Mouse (Mus musculus) hindbrain, embryonic 12.5 days (tissue): ENCODE measurements at regions not wholly inside any gene's neighbourhood (a gene's known extent, or its start where the extent isn't known, plus 50 kb on each side); places are given as distances from the start of the nearest gene placed in this dataset.

Source experiments
- ATAC-seq: fragments of 200-750 bp; cut with Nextera tagmentation; 2 replicates; pipeline ENCODE4 v1.8.0; 2017; ENCODE audit warnings: moderate TSS enrichment; ENCODE audit not compliant: low FRiP score
- H3K27ac ChIP-seq: fragments of 300-500 bp; sonication (generic); 2 replicates; pipeline ENCODE4 v1.5.1; 2016; ENCODE audit warnings: mild to moderate bottlenecking
- H3K27me3 ChIP-seq: fragments of 300-500 bp; sonication (generic); 2 replicates; pipeline ENCODE4 v1.6.1; 2016; ENCODE audit warnings: mild to moderate bottlenecking
- H3K36me3 ChIP-seq: fragments of 300-500 bp; sonication (generic); 2 replicates; pipeline ENCODE4 v1.6.1; 2016; ENCODE audit warnings: mild to moderate bottlenecking
- H3K4me1 ChIP-seq: fragments of 300-500 bp; sonication (generic); 2 replicates; pipeline ENCODE4 v1.6.1; 2016
- H3K4me2 ChIP-seq: fragments of 300-500 bp; sonication (generic); replicated peaks from 2 replicates; pipeline ENCODE4 v1.6.1; 2016; ENCODE audit warnings: mild to moderate bottlenecking
- H3K4me3 ChIP-seq: fragments of 300-500 bp; sonication (generic); 2 replicates; pipeline ENCODE4 v1.5.1; 2016; ENCODE audit warnings: mild to moderate bottlenecking
- H3K9ac ChIP-seq: fragments of 300-500 bp; sonication (generic); 2 replicates; pipeline ENCODE4 v1.6.1; 2016; ENCODE audit warnings: mild to moderate bottlenecking, moderate library complexity
- H3K9me3 ChIP-seq: fragments of 300-500 bp; sonication (generic); replicated peaks from 2 replicates; pipeline ENCODE4 v1.6.1; 2016; ENCODE audit warnings: mild to moderate bottlenecking
- WGBS: fragments of 180-500 bp; shearing (Covaris S2); methylation state at CpG from one replicate; pipeline ENCODE4 v1.1.7; 2016; 5-methylcytosine and 5-hydroxymethylcytosine counted together

- ATAC-seq = no peak
- Histone ChIP-seq H3K36me3 (no peaks in the 10 kb centered on the region), H3K9ac (no peak overlapping the region), H3K9me3 (no peaks in the 10 kb centered on the region), H3K4me1 (no peaks in the 10 kb centered on the region), H3K4me3 (no peak overlapping the region), H3K4me2 (no peak overlapping the region), H3K27ac (no peak overlapping the region), H3K27me3 (no peaks in the 10 kb centered on the region)
These were observed 206.9 kb downstream of the Fndc1 start for GRCm38 (mm10) chr17:7620166-7620565.

- no peak overlapping the region for H3K4me2 ChIP-seq
- no peaks in the 10 kb centered on the region for H3K4me1 ChIP-seq
- H3K27me3 ChIP-seq = no peaks in the 10 kb centered on the region
- H3K4me3 ChIP-seq = no peak overlapping the region
- 74% methylated on average over 5 of the region's 5 CpGs for WGBS
- H3K9ac ChIP-seq = no peak overlapping the region
- no peak for ATAC-seq
- H3K36me3 ChIP-seq = no peaks in the 10 kb centered on the region
- no peak overlapping the region for H3K27ac ChIP-seq
- no peaks in the 10 kb centered on the region for H3K9me3 ChIP-seq
These were observed 207.5 kb downstream of the Fndc1 start for GRCm38 (mm10) chr17:7619641-7620040.

DNA sequence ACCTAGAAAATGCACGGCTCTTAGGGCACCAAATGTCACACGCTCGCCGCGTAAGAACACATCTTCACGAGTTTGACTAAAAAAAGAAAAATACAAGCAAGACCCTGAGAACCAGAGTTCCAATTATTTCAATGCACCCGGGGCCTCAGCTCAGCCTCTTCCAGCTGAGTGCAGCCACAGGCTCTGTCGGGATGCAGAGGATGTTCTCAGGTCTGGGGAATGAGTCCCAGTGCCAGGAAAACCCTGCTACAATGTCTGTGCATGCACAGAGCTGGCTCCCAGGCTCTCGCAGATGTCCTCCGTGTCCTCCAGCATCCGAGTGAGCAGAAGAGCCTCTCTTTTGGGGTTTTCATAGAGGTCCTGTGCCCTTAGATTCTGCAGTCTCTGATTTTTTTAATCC is 219.1 kb downstream of the Fndc1 start:
- Histone ChIP-seq H3K4me3 (no peak overlapping the region), H3K36me3 (no peaks in the 10 kb centered on the region), H3K27me3 (no peaks in the 10 kb centered on the region), H3K9me3 (no peaks in the 10 kb centered on the region), H3K9ac (no peak overlapping the region), H3K4me1 (no peaks in the 10 kb centered on the region), H3K27ac (no peak overlapping the region), H3K4me2 (no peak overlapping the region)
- 74% methylated on average over 11 of the region's 11 CpGs for WGBS
- ATAC-seq = no peak

- no peak overlapping the region for H3K4me2 ChIP-seq
- no peaks in the 10 kb centered on the region for H3K36me3 ChIP-seq
- H3K27ac ChIP-seq = no peak overlapping the region
- no peaks in the 10 kb centered on the region for H3K27me3 ChIP-seq
- ATAC-seq = no peak
- no peaks in the 10 kb centered on the region for H3K9me3 ChIP-seq
- H3K4me1 ChIP-seq = no peaks in the 10 kb centered on the region
- no peak overlapping the region for H3K4me3 ChIP-seq
- H3K9ac ChIP-seq = no peak overlapping the region
- 77% methylated on average over 4 of the region's 4 CpGs for WGBS
These were observed 219.7 kb downstream of the Fndc1 start for GRCm38 (mm10) chr17:7607431-7607830.

- ATAC-seq = no peak
- WGBS = 59% methylated on average over 5 of the region's 5 CpGs
- H3K4me3 ChIP-seq = no peak overlapping the region
- H3K27me3 ChIP-seq = no peaks in the 10 kb centered on the region
- H3K36me3 ChIP-seq = no peaks in the 10 kb centered on the region
- no peak overlapping the region for H3K4me2 ChIP-seq
- H3K27ac ChIP-seq = no peak overlapping the region
- H3K9ac ChIP-seq = no peak overlapping the region
- no peaks in the 10 kb centered on the region for H3K4me1 ChIP-seq
- no peaks in the 10 kb centered on the region for H3K9me3 ChIP-seq
These were observed 219.7 kb upstream of the Unc93a2 start for GRCm38 (mm10) chr17:7604813-7605504.

DNA sequence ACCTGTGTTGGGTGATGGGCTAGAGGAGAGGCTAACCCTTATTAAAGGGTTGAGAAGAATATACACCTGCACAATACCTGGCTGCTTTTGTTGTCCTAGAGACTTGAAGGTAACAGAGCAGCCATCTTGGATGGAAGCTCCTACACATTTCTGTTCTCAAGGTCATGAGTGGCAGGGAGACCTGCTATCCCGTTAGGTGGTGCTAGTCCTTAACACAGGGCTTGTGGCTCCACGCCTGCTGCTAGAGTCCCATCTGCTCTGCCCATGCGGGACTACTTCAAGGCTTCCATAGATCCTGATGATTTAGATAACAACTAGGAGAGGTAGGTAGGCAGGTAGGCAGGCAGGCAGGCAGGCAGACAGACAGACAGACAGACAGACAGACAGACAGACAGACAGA is 218.8 kb upstream of the Unc93a2 start:
- ATAC-seq = no peak
- H3K9me3 ChIP-seq = no peaks in the 10 kb centered on the region
- 90% methylated on average over 3 of the region's 3 CpGs for WGBS
- H3K9ac ChIP-seq = no peak overlapping the region
- H3K27me3 ChIP-seq = no peaks in the 10 kb centered on the region
- no peak overlapping the region for H3K4me2 ChIP-seq
- H3K27ac ChIP-seq = no peak overlapping the region
- H3K4me1 ChIP-seq = no peaks in the 10 kb centered on the region
- H3K4me3 ChIP-seq = no peak overlapping the region
- H3K36me3 ChIP-seq = no peaks in the 10 kb centered on the region

DNA sequence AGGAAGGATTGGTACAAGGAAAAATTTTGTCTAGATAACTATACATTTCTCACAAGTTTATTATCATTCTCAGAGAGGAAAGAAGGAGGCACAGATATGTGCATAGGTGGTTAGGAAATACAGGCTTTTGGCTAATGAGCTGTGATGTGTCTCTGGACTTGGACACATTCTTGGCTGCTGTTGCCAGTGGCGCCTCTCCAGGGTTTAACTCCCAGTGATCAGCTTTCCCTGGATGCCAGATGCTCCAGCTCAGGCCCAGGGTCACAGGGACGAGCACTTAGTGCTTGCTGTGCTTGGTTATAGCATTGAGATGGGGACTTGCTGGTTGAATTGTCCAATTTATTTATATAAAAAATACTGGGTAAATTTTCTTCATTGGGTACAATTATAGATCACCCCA is 215.3 kb upstream of the Unc93a2 start:
- no peak overlapping the region for H3K4me3 ChIP-seq
- H3K9me3 ChIP-seq = no peaks in the 10 kb centered on the region
- H3K27me3 ChIP-seq = no peaks in the 10 kb centered on the region
- H3K4me2 ChIP-seq = no peak overlapping the region
- no peaks in the 10 kb centered on the region for H3K36me3 ChIP-seq
- 73% methylated on average over 2 of the region's 2 CpGs for WGBS
- H3K27ac ChIP-seq = no peak overlapping the region
- ATAC-seq = no peak
- no peak overlapping the region for H3K9ac ChIP-seq
- H3K4me1 ChIP-seq = no peaks in the 10 kb centered on the region

GRCm38 (mm10) chr17:7597481-7597880 is 212.2 kb upstream of the Unc93a2 start:
- Histone ChIP-seq H3K4me3 (no peak overlapping the region), H3K36me3 (no peaks in the 10 kb centered on the region), H3K9me3 (no peaks in the 10 kb centered on the region), H3K4me2 (no peak overlapping the region), H3K27ac (no peak overlapping the region), H3K4me1 (no peaks in the 10 kb centered on the region), H3K9ac (no peak overlapping the region), H3K27me3 (no peaks in the 10 kb centered on the region)
- ATAC-seq = no peak
- 65% methylated on average over 2 of the region's 2 CpGs for WGBS

GRCm38 (mm10) chr17:7594801-7595200 is 209.5 kb upstream of the Unc93a2 start:
- no peak for ATAC-seq
- Histone ChIP-seq H3K4me1 (no peaks in the 10 kb centered on the region), H3K9ac (no peak overlapping the region), H3K4me3 (no peak overlapping the region), H3K9me3 (no peaks in the 10 kb centered on the region), H3K27me3 (no peaks in the 10 kb centered on the region), H3K27ac (no peak overlapping the region), H3K4me2 (no peak overlapping the region), H3K36me3 (no peaks in the 10 kb centered on the region)
- WGBS = 63% methylated on average over 3 of the region's 3 CpGs

- Histone ChIP-seq H3K4me1 (no peaks in the 10 kb centered on the region), H3K4me3 (no peak overlapping the region), H3K9ac (no peak overlapping the region), H3K27me3 (no peaks in the 10 kb centered on the region), H3K9me3 (no peaks in the 10 kb centered on the region), H3K27ac (no peak overlapping the region), H3K36me3 (no peaks in the 10 kb centered on the region), H3K4me2 (no peak overlapping the region)
- no peak for ATAC-seq
- WGBS = 82% methylated on average over 4 of the region's 4 CpGs
These were observed 207.2 kb upstream of the Unc93a2 start for GRCm38 (mm10) chr17:7592491-7592890.

- no peak for ATAC-seq
- H3K9me3 ChIP-seq = no peaks in the 10 kb centered on the region
- WGBS = 79% methylated on average over 4 of the region's 4 CpGs
- no peaks in the 10 kb centered on the region for H3K27me3 ChIP-seq
- H3K4me1 ChIP-seq = no peaks in the 10 kb centered on the region
- H3K27ac ChIP-seq = no peak overlapping the region
- no peak overlapping the region for H3K4me2 ChIP-seq
- no peak overlapping the region for H3K4me3 ChIP-seq
- no peaks in the 10 kb centered on the region for H3K36me3 ChIP-seq
- no peak overlapping the region for H3K9ac ChIP-seq
These were observed 197.7 kb upstream of the Unc93a2 start for GRCm38 (mm10) chr17:7582866-7583398.

DNA sequence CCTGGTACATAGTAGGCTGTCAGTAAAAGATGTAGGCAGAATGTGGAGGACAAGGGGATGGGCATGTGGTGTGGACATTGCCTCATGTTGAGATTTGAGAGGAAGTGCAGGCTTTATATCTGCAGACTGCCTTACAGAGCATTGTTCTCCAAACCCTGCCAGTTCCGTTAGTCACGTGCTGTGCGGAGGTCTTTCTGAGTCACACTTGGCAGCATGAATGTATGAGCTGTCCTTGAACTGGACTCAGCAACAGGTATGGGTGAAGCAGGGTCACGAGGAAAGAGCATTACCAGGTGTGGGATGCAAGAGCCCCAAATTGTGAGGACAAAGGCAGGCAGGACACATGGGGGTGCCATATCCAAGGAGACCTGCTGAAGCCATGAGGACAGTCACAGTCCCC is 193.8 kb upstream of the Unc93a2 start:
- no peak for ATAC-seq
- Histone ChIP-seq H3K4me1 (no peaks in the 10 kb centered on the region), H3K27ac (no peak overlapping the region), H3K4me2 (no peak overlapping the region), H3K27me3 (no peaks in the 10 kb centered on the region), H3K4me3 (no peak overlapping the region), H3K9me3 (no peaks in the 10 kb centered on the region), H3K36me3 (no peaks in the 10 kb centered on the region), H3K9ac (no peak overlapping the region)
- WGBS = 90% methylated on average over 4 of the region's 4 CpGs

DNA sequence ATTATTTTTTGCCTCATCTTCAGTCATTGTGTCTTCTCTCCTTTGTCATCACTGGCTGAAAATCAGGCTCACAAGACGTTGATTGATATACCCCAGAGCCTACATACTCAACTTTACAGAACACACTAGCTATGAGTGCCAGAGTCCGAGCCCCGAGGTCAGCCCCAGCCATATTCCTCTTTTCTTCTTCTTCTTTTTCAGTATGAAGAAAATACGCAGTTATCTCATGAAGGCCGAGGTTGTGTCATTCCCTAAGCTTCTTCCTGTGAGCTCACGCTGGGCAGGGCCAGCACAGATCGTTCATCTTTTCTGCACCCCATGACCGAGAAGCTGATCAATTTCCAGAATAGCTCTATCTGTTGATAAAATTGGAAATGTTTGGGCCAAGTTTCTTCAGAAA is 192.7 kb upstream of the Unc93a2 start:
- Histone ChIP-seq H3K4me3 (no peak overlapping the region), H3K9ac (no peak overlapping the region), H3K9me3 (no peaks in the 10 kb centered on the region), H3K27ac (no peak overlapping the region), H3K36me3 (no peaks in the 10 kb centered on the region), H3K27me3 (no peaks in the 10 kb centered on the region), H3K4me1 (no peaks in the 10 kb centered on the region), H3K4me2 (no peak overlapping the region)
- no peak for ATAC-seq
- 86% methylated on average over 8 of the region's 8 CpGs for WGBS
